Mouse (Mus musculus): ENCODE results near the gene Adgrd1. TPM values are rescaled to one million over a fixed set of nuclear protein-coding genes. Genes with fewer than 3 reads are reported as not detected.

Adgrd1 gene
- total and polyA plus RNA-seq, 2 experiments from 2014 or later: 0.17 to 0.77 TPM

DNA sequence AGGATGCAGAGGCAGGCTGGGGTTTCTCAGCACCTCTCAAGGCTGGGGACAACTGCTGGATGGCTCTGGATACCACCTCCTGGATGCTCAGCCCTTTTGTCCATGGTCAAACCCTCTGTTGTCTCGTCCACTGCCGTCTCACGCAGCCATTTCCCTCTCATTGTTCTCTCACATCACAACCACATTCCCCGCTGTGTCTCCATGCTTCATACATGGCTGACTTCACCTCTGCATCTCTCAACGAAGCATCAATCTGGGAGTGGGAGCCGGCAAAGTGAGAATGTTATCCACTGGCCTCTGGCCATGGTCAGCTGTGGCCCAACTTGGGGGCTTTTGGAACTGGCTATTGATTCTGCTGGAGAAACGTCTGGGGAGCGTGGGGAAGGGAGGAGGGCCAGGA is 15.2 kb downstream of the Adgrd1 start:
- H3K4me2 ChIP-seq (ENCODE audit: low read depth, low read length, poor library complexity, severe bottlenecking): no peak overlapping the region
- no peak overlapping the region for H3K27ac ChIP-seq (ENCODE audit: low read depth, low read length)
- no peaks in the 10 kb centered on the region for H3K4me1 ChIP-seq (ENCODE audit: insufficient read depth, low read length)
- ATAC-seq (ENCODE audit: low FRiP score) (no peak), DNase-seq (ENCODE audit: low spot score) (no peak)
- no peaks in the 10 kb centered on the region for H3K9me3 ChIP-seq (ENCODE audit: low read length)
- no peak overlapping the region for H3K9ac ChIP-seq (replicated peaks; ENCODE audit: low read length, poor library complexity, severe bottlenecking)
- H3K36me3 ChIP-seq (ENCODE audit: insufficient read depth, low read length): no peaks in the 10 kb centered on the region
- H3K27me3 ChIP-seq (ENCODE audit: insufficient read depth, low read length): no peaks in the 10 kb centered on the region
- no peak for TF ChIP-seq CTCF (IDR thresholded peaks at IDR 0.05)
- whole genome bisulfite sequencing: 56% methylated on average over 8 of the region's 8 CpGs
- H3K4me3 ChIP-seq (ENCODE audit: low read depth, low read length): no peak overlapping the region

DNA sequence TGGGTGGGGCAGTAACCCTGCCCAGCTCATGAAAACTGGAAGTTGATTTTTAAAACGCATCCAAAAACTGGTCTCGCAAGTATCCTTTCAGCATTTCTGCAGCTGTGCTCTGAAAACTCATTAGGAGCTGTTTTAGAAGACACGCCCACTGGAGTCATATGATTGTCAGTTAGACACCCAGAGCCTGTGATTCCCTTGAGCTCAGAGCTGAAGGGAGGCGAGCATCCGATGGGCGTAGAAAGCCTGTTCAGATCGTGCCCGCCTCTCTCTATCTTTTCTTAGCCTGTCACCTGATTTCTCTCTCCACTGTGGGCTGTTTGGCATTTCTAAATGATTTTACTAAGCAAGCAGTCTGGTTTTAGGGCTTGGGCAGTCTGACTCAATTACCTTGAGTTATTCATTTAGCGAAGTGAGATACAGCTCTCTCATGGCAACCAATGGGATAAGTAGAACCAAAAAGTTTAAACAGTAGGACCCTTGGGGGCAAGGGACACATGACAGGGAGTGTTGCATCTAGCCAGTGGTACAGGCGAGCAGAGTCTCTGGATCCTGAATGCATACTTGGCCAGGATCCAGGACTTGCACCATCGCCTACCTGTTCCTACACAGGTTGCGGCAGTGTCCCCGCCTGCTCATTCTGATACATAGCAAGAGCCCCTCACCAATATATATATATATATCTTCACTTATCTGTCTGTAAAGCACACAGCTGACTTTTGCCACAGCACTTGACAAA is 17.4 kb downstream of the Adgrd1 start:
- Histone ChIP-seq H3K4me2 (ENCODE audit: low read depth, low read length, poor library complexity, severe bottlenecking) (no peak overlapping the region), H3K4me3 (ENCODE audit: low read depth, low read length) (no peak overlapping the region), H3K9me3 (ENCODE audit: low read length) (no peaks in the 10 kb centered on the region), H3K27ac (ENCODE audit: low read depth, low read length) (no peak overlapping the region), H3K9ac (replicated peaks; ENCODE audit: low read length, poor library complexity, severe bottlenecking) (0 out of 2 replicates have a peak overlapping the region, but pooled peaks have one; percentile 1), H3K36me3 (ENCODE audit: insufficient read depth, low read length) (no peaks in the 10 kb centered on the region), H3K27me3 (ENCODE audit: insufficient read depth, low read length) (no peaks in the 10 kb centered on the region), H3K4me1 (ENCODE audit: insufficient read depth, low read length) (no peaks in the 10 kb centered on the region)
- ATAC-seq (ENCODE audit: low FRiP score) (no peak), DNase-seq (ENCODE audit: low spot score) (no peak)
- no peak for TF ChIP-seq CTCF (IDR thresholded peaks at IDR 0.05)
- whole genome bisulfite sequencing: 64% methylated on average over 13 of the region's 13 CpGs

DNA sequence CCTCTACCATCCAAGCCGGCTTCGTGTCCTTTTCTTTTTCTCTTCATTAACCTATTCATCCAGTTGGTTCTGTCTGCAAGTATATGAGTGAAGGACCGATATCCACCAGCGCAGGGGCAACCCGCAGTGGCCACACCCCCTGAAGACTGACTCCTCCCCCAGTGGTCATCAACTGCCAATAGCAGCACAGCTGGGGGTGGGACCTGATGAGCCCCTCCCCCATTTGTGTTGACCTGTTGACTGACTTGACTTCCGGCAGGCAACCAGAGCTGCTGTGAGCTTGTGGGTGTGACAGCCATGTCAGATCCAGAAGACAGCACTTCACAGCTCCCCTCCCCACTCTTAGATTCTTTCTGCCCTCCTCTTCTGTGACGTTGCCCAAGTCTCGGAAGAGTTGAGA is 19.7 kb downstream of the Adgrd1 start:
- Histone ChIP-seq H3K9me3 (ENCODE audit: low read length) (no peaks in the 10 kb centered on the region), H3K27ac (ENCODE audit: low read depth, low read length) (no peak overlapping the region), H3K4me1 (ENCODE audit: insufficient read depth, low read length) (no peaks in the 10 kb centered on the region), H3K4me2 (ENCODE audit: low read depth, low read length, poor library complexity, severe bottlenecking) (no peak overlapping the region), H3K27me3 (ENCODE audit: insufficient read depth, low read length) (no peaks in the 10 kb centered on the region), H3K36me3 (ENCODE audit: insufficient read depth, low read length) (no peaks in the 10 kb centered on the region), H3K4me3 (ENCODE audit: low read depth, low read length) (no peak overlapping the region), H3K9ac (replicated peaks; ENCODE audit: low read length, poor library complexity, severe bottlenecking) (no peak overlapping the region)
- ATAC-seq (ENCODE audit: low FRiP score) (no peak), DNase-seq (ENCODE audit: low spot score) (no peak)
- WGBS: 85% methylated on average over 8 of the region's 8 CpGs
- TF ChIP-seq CTCF (IDR thresholded peaks at IDR 0.05): no peak

DNA sequence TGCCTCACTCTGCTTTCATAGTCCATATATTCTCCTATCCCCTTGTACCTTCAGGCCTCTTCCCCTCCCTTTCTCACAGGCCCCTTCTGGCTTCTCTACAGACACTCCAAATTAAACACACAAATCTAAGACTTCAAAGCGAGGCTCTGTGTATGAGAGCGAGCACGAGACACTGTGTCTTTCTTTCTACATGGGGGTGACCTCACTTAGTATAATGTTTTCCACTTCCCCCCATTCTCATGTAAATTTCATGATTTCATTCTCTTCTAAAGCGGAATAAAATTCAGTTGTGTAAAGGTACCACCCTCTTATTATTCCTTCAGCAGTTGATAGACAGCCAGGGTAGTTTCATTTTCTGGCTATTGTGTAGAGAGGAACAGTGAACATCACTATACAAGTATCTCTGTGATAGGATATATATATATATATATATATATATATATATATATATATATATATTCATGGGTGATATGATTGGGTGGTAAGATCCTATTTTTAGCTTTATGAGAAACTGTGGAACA is 21.1 kb downstream of the Adgrd1 start:
- Histone ChIP-seq H3K27me3 (ENCODE audit: insufficient read depth, low read length) (no peaks in the 10 kb centered on the region), H3K4me2 (ENCODE audit: low read depth, low read length, poor library complexity, severe bottlenecking) (no peak overlapping the region), H3K4me1 (ENCODE audit: insufficient read depth, low read length) (no peaks in the 10 kb centered on the region), H3K9me3 (ENCODE audit: low read length) (no peaks in the 10 kb centered on the region), H3K4me3 (ENCODE audit: low read depth, low read length) (no peak overlapping the region), H3K27ac (ENCODE audit: low read depth, low read length) (no peak overlapping the region), H3K36me3 (ENCODE audit: insufficient read depth, low read length) (no peaks in the 10 kb centered on the region), H3K9ac (replicated peaks; ENCODE audit: low read length, poor library complexity, severe bottlenecking) (no peak overlapping the region)
- 53% methylated on average over 4 of the region's 4 CpGs for WGBS
- no peak for TF ChIP-seq CTCF (IDR thresholded peaks at IDR 0.05)
- DNase-seq (ENCODE audit: low spot score): no peak
- ATAC-seq (ENCODE audit: low FRiP score): no peak

DNA sequence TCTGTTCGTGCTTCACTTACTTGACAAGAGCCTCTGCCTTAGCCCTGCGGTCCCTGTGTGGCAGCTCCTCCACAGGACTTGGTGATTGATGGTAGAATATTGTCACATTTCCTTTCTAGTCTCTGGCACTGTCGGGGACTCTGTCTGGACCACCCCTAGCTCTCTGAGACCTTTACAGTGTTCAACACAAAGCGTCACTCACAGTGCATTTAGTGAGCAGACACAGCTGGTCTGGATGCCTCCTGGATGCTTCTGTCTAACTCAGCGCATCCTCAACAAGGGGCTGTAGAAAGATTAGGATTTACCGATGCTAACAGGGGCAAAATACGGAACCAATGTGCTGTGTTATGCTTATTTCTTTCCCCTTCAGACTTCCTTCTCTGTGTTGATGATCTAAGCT is 22.0 kb downstream of the Adgrd1 start:
- Histone ChIP-seq H3K4me2 (ENCODE audit: low read depth, low read length, poor library complexity, severe bottlenecking) (no peak overlapping the region), H3K9ac (replicated peaks; ENCODE audit: low read length, poor library complexity, severe bottlenecking) (0 out of 2 replicates have a peak overlapping the region, but pooled peaks have one; percentile 1), H3K9me3 (ENCODE audit: low read length) (no peaks in the 10 kb centered on the region), H3K36me3 (ENCODE audit: insufficient read depth, low read length) (no peaks in the 10 kb centered on the region), H3K27me3 (ENCODE audit: insufficient read depth, low read length) (no peaks in the 10 kb centered on the region), H3K27ac (ENCODE audit: low read depth, low read length) (no peak overlapping the region), H3K4me1 (ENCODE audit: insufficient read depth, low read length) (no peaks in the 10 kb centered on the region), H3K4me3 (ENCODE audit: low read depth, low read length) (no peak overlapping the region)
- TF ChIP-seq CTCF (IDR thresholded peaks at IDR 0.05): no peak
- DNase-seq (ENCODE audit: low spot score): no peak
- no peak for ATAC-seq (ENCODE audit: low FRiP score)
- WGBS: 54% methylated on average over 7 of the region's 7 CpGs

DNA sequence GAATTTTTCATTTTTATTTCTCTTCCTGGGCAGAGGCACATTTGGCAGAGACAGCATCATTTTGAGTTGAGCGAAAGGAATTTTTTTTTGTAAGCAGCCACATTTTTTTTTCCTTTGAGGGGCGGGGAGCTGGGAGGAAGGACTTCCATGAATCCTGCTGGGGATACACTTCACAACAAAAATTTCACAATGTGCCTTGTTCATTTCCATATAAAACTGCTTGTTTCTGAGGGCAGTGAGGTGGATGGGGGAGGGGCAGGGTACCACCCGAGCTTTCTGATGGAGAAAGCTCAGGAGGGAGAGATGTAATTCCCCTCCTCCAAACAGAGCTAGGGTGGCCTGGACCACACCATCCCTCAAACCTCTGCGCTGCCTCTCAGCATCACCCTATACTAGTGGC is 22.6 kb downstream of the Adgrd1 start:
- ATAC-seq (ENCODE audit: low FRiP score) (no peak), DNase-seq (ENCODE audit: low spot score) (no peak)
- Histone ChIP-seq H3K27me3 (ENCODE audit: insufficient read depth, low read length) (no peaks in the 10 kb centered on the region), H3K4me2 (ENCODE audit: low read depth, low read length, poor library complexity, severe bottlenecking) (no peak overlapping the region), H3K36me3 (ENCODE audit: insufficient read depth, low read length) (no peaks in the 10 kb centered on the region), H3K9me3 (ENCODE audit: low read length) (no peaks in the 10 kb centered on the region), H3K4me1 (ENCODE audit: insufficient read depth, low read length) (0 out of 2 replicates have a peak, but pooled peaks cover 3% of the 10 kb centered on the region), H3K4me3 (ENCODE audit: low read depth, low read length) (no peak overlapping the region), H3K27ac (ENCODE audit: low read depth, low read length) (no peak overlapping the region), H3K9ac (replicated peaks; ENCODE audit: low read length, poor library complexity, severe bottlenecking) (no peak overlapping the region)
- no peak for TF ChIP-seq CTCF (IDR thresholded peaks at IDR 0.05)
- WGBS: 55% methylated on average over 4 of the region's 4 CpGs

Measured in midbrain, postnatal 0 days (tissue).